Comparison of ENCODE assay signal across 31 mouse cellular contexts in the genomic region with DNA sequence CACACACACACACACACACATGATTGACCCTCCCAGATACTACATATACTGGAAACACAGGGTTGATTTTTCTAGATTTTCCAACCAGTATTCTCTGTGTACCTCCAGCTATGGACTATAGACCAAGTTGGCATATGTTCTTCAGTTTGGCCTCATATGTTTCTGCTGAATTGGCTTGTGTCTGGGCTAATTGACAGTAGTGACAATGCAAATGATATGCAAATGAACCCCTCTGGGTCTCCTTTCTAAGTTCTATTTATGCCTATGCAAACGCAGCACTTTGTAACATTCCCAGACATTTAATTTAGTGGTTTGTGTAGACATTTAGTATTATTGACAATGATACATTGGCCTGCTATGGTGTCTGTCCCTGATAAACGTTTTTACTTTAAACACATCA.
A peak's percentile ranks its signal among the peaks of the same experiment; 100 is the strongest.
DNase-seq lines count a peak whose midpoint lies in the region; ATAC-seq and TF ChIP-seq lines count a peak whose summit lies in the region.
"Had no signal": no experiment of that assay in that cellular context is flagged by ENCODE, and none has a peak within 500 bp of the region (broad histone marks: within the 10 kb centered on the region; RNA-seq: fewer than 3 reads in every experiment).

No protein-coding gene starts in this region.

- no peak for DNase-seq in forebrain, embryonic 11.5 days (ENCODE audit: low spot score)
- no peak for DNase-seq in forebrain, embryonic 10.5 days (ENCODE audit: extremely low spot score, low spot score)
- DNase-seq in hindbrain, postnatal 0 days (ENCODE audit: low spot score) = no peak
- DNase-seq in neural tube, embryonic 10.5 days (ENCODE audit: extremely low spot score, low spot score) = no peak
- DNase-seq in layer of hippocampus, postnatal 36 days = no peak
- DNase-seq: adrenal gland, adult 2 months; adrenal gland, postnatal 36 days; cerebellum, adult 2 months; cerebellum, postnatal 14 days; gastrocnemius, postnatal 14 days; heart, adult 11 months; kidney, adult 8-10 months; kidney, postnatal 4 days; left cerebral cortex, postnatal 4 days; liver, postnatal 0 days; lung, postnatal 36 days; retina, postnatal 1 day; right cerebral cortex, postnatal 14 days; thymus, postnatal 14 days had no signal

- H3K9ac ChIP-seq in forebrain, embryonic 11.5 days (ENCODE audit: low read length) = no peak overlapping the region
- H3K9ac ChIP-seq in hindbrain, embryonic 13.5 days = no peak overlapping the region
- H3K9ac ChIP-seq in hindbrain, postnatal 0 days (replicated peaks; ENCODE audit: low read length) = no peak overlapping the region
- no peak overlapping the region for H3K9ac ChIP-seq in neural tube, embryonic 12.5 days
- H3K9ac ChIP-seq: heart, embryonic 15.5 days; liver, embryonic 12.5 days; liver, postnatal 0 days; stomach, embryonic 15.5 days had no signal

- 62% methylated on average over 2 of the region's 2 CpGs for WGBS in forebrain, embryonic 11.5 days
- WGBS in forebrain, embryonic 10.5 days = 77% methylated on average over 2 of the region's 2 CpGs
- WGBS in hindbrain, embryonic 13.5 days = 41% methylated on average over 2 of the region's 2 CpGs
- 40% methylated on average over 2 of the region's 2 CpGs for WGBS in hindbrain, postnatal 0 days
- 54% methylated on average over 2 of the region's 2 CpGs for WGBS in neural tube, embryonic 12.5 days

- TF ChIP-seq CTCF in hindbrain, postnatal 0 days (IDR thresholded peaks at IDR 0.05; ENCODE audit: low read depth) = no peak

- no peaks in the 10 kb centered on the region for H3K4me1 ChIP-seq in forebrain, embryonic 11.5 days (replicated peaks; ENCODE audit: control insufficient read depth, insufficient read depth, low read length)
- no peaks in the 10 kb centered on the region for H3K4me1 ChIP-seq in forebrain, embryonic 10.5 days
- no peaks in the 10 kb centered on the region for H3K4me1 ChIP-seq in hindbrain, embryonic 13.5 days (replicated peaks)
- H3K4me1 ChIP-seq in hindbrain, postnatal 0 days (ENCODE audit: insufficient read depth, low read length) = no peaks in the 10 kb centered on the region
- H3K4me1 ChIP-seq in neural tube, embryonic 12.5 days = no peaks in the 10 kb centered on the region
- H3K4me1 ChIP-seq: heart, embryonic 10.5 days; heart, embryonic 15.5 days; liver, embryonic 12.5 days; megakaryocyte, embryonic 14.5 days; stomach, embryonic 15.5 days had no signal

- no peak overlapping the region for H3K4me2 ChIP-seq in forebrain, embryonic 11.5 days (ENCODE audit: low read depth, low read length, severe bottlenecking)
- no peak overlapping the region for H3K4me2 ChIP-seq in hindbrain, embryonic 13.5 days
- no peak overlapping the region for H3K4me2 ChIP-seq in hindbrain, postnatal 0 days (ENCODE audit: low read depth, low read length)
- H3K4me2 ChIP-seq in neural tube, embryonic 12.5 days (replicated peaks) = no peak overlapping the region
- H3K4me2 ChIP-seq: heart, embryonic 15.5 days; liver, embryonic 12.5 days; stomach, embryonic 15.5 days had no signal

- H3K27me3 ChIP-seq in forebrain, embryonic 11.5 days (ENCODE audit: control insufficient read depth, insufficient read depth, low read length) = no peaks in the 10 kb centered on the region
- no peaks in the 10 kb centered on the region for H3K27me3 ChIP-seq in forebrain, embryonic 10.5 days (ENCODE audit: poor library complexity, severe bottlenecking)
- no peaks in the 10 kb centered on the region for H3K27me3 ChIP-seq in hindbrain, embryonic 13.5 days
- H3K27me3 ChIP-seq in hindbrain, postnatal 0 days (ENCODE audit: insufficient read depth, low read length) = no peaks in the 10 kb centered on the region
- H3K27me3 ChIP-seq in neural tube, embryonic 12.5 days (replicated peaks) = no peaks in the 10 kb centered on the region
- H3K27me3 ChIP-seq: CH12.LX; heart, embryonic 15.5 days; liver, embryonic 12.5 days; megakaryocyte, embryonic 14.5 days; stomach, embryonic 15.5 days had no signal

- ATAC-seq in forebrain, embryonic 11.5 days (replicated peaks; ENCODE audit: low FRiP score) = 0 out of 2 replicates have a peak, but pooled peaks have one; percentile 27
- 0 out of 2 replicates have a peak, but pooled peaks have one; percentile 46 for ATAC-seq in hindbrain, embryonic 13.5 days (ENCODE audit: low FRiP score)
- ATAC-seq in hindbrain, postnatal 0 days = no peak
- ATAC-seq in neural tube, embryonic 12.5 days (ENCODE audit: low FRiP score, low read depth) = peak; percentile 66
- ATAC-seq: activated CD4-positive, CD25-positive, alpha-beta regulatory T cell, adult 4 months; intestine, embryonic 16.5 days; liver, embryonic 12.5 days; liver, postnatal 0 days had no signal

- no peak overlapping the region for H3K4me3 ChIP-seq in forebrain, embryonic 11.5 days (ENCODE audit: low read depth, low read length)
- H3K4me3 ChIP-seq in forebrain, embryonic 10.5 days = no peak overlapping the region
- H3K4me3 ChIP-seq in hindbrain, embryonic 13.5 days = no peak overlapping the region
- no peak overlapping the region for H3K4me3 ChIP-seq in hindbrain, postnatal 0 days (ENCODE audit: low read length)
- H3K4me3 ChIP-seq in neural tube, embryonic 12.5 days = no peak overlapping the region
- H3K4me3 ChIP-seq: erythroblast, embryonic 14.5 days; heart, embryonic 10.5 days; heart, embryonic 15.5 days; liver, embryonic 12.5 days; megakaryocyte, embryonic 14.5 days; stomach, embryonic 15.5 days had no signal

- no peaks in the 10 kb centered on the region for H3K36me3 ChIP-seq in forebrain, embryonic 11.5 days (ENCODE audit: control insufficient read depth, insufficient read depth, low read length)
- no peaks in the 10 kb centered on the region for H3K36me3 ChIP-seq in forebrain, embryonic 10.5 days (replicated peaks)
- no peaks in the 10 kb centered on the region for H3K36me3 ChIP-seq in hindbrain, embryonic 13.5 days
- H3K36me3 ChIP-seq in hindbrain, postnatal 0 days (ENCODE audit: insufficient read depth, low read length) = no peaks in the 10 kb centered on the region
- no peaks in the 10 kb centered on the region for H3K36me3 ChIP-seq in neural tube, embryonic 12.5 days
- H3K36me3 ChIP-seq: heart, embryonic 10.5 days; heart, embryonic 15.5 days; liver, embryonic 12.5 days; stomach, embryonic 15.5 days had no signal

- H3K27ac ChIP-seq in forebrain, embryonic 11.5 days (ENCODE audit: low read depth, low read length) = no peak overlapping the region
- no peak overlapping the region for H3K27ac ChIP-seq in forebrain, embryonic 10.5 days
- no peak overlapping the region for H3K27ac ChIP-seq in hindbrain, embryonic 13.5 days
- H3K27ac ChIP-seq in hindbrain, postnatal 0 days = no peak overlapping the region
- no peak overlapping the region for H3K27ac ChIP-seq in neural tube, embryonic 12.5 days
- H3K27ac ChIP-seq: heart, embryonic 10.5 days; heart, embryonic 15.5 days; kidney, postnatal 0 days; liver, embryonic 12.5 days; stomach, embryonic 15.5 days had no signal

- no peaks in the 10 kb centered on the region for H3K9me3 ChIP-seq in forebrain, embryonic 11.5 days (ENCODE audit: control insufficient read depth, low read length)
- no peaks in the 10 kb centered on the region for H3K9me3 ChIP-seq in forebrain, embryonic 10.5 days
- H3K9me3 ChIP-seq in hindbrain, embryonic 13.5 days = no peaks in the 10 kb centered on the region
- H3K9me3 ChIP-seq in hindbrain, postnatal 0 days (ENCODE audit: low read length) = no peaks in the 10 kb centered on the region
- H3K9me3 ChIP-seq in neural tube, embryonic 12.5 days = no peaks in the 10 kb centered on the region
- H3K9me3 ChIP-seq: heart, embryonic 10.5 days; heart, embryonic 15.5 days; liver, embryonic 12.5 days; megakaryocyte, embryonic 14.5 days; stomach, embryonic 15.5 days had no signal
